Mouse (Mus musculus) olfactory bulb, adult 2 months (tissue): Measurements from ENCODE around the gene Zfp106. TPM values are rescaled to one million over a fixed set of nuclear protein-coding genes. Genes with fewer than 3 reads are reported as not detected.

ENCODE experiments used
- H3K27ac ChIP-seq: fragments of 200-500 bp; 2 replicates; pipeline ENCODE4 v1.5.1; 2012; ENCODE audit warnings: low read depth, low read length; ENCODE audit not compliant: insufficient read depth
- H3K4me1 ChIP-seq: fragments of 200-500 bp; 2 replicates; pipeline ENCODE4 v1.6.1; 2012; ENCODE audit warnings: low read length; ENCODE audit not compliant: control insufficient read depth, insufficient read depth
- H3K4me3 ChIP-seq: fragments of 200-500 bp; 2 replicates; pipeline ENCODE4 v1.5.1; 2012; ENCODE audit warnings: mild to moderate bottlenecking, low read depth, low read length, moderate library complexity; ENCODE audit not compliant: insufficient read depth
- CTCF ChIP-seq: fragments of 200-500 bp; IDR thresholded peaks from 2 replicates; pipeline ENCODE4 v1.5.1; 2012; ENCODE audit warnings: low read depth, mild to moderate bottlenecking, low read length, moderate library complexity; ENCODE audit not compliant: insufficient read depth
- POLR2A ChIP-seq: fragments of 200-500 bp; IDR thresholded peaks from 2 replicates; pipeline ENCODE4 v1.6.1; 2012; ENCODE audit warnings: mild to moderate bottlenecking, low read depth, low read length, moderate library complexity; ENCODE audit not compliant: insufficient read depth
- WGBS: fragments of 180-500 bp; shearing (Covaris S2); methylation state at CpG from one replicate; pipeline ENCODE4 v1.1.7; 2018; 5-methylcytosine and 5-hydroxymethylcytosine counted together
- polyA plus RNA-seq: library from polyadenylated mRNA; stranded (reverse); fragments of >200 nt; gene quantifications from 2 replicates; pipeline ENCODE4 v1.2.4, GENCODE M21; 2012; ENCODE audit warnings: low replicate concordance; ENCODE audit not compliant: missing spikeins, insufficient read depth, insufficient read length

Zfp106 gene
- polyA plus RNA-seq, 1 experiment = 420 TPM

- Histone ChIP-seq H3K4me1 (no peaks in the 10 kb centered on the region; the same call in 1 of the 2 replicates), H3K27ac (no peak overlapping the region), H3K4me3 (no peak overlapping the region)
- no peak for TF ChIP-seq POLR2A
- TF ChIP-seq CTCF = no peak
- WGBS = 19% methylated on average over 9 of the region's 9 CpGs
These were observed 796 bp downstream of the Zfp106 start for GRCm38 (mm10) chr2:120562859-120563234.

GRCm38 (mm10) chr2:120561524-120561923 lies 2.1 kb downstream of the Zfp106 start:
- Histone ChIP-seq H3K4me3 (no peak overlapping the region), H3K4me1 (no peaks in the 10 kb centered on the region; the same call in 1 of the 2 replicates), H3K27ac (no peak overlapping the region)
- 88% methylated on average over 1 of the region's 1 CpGs for WGBS
- TF ChIP-seq CTCF (no peak), POLR2A (no peak)

GRCm38 (mm10) chr2:120558813-120559212 lies 4.8 kb downstream of the Zfp106 start:
- TF ChIP-seq CTCF (no peak), POLR2A (no peak)
- 90% methylated on average over 3 of the region's 3 CpGs for WGBS
- H3K4me1 ChIP-seq = no peaks in the 10 kb centered on the region; the same call in 1 of the 2 replicates
- no peak overlapping the region for H3K27ac ChIP-seq
- H3K4me3 ChIP-seq = no peak overlapping the region

GRCm38 (mm10) chr2:120556868-120557267 lies 6.8 kb downstream of the Zfp106 start:
- TF ChIP-seq POLR2A (no peak), CTCF (no peak)
- WGBS = 67% methylated on average over 3 of the region's 3 CpGs
- no peaks in the 10 kb centered on the region for H3K4me1 ChIP-seq
- no peak overlapping the region for H3K27ac ChIP-seq
- no peak overlapping the region for H3K4me3 ChIP-seq

GRCm38 (mm10) chr2:120544732-120545131 lies 18.9 kb downstream of the Zfp106 start:
- TF ChIP-seq POLR2A (no peak), CTCF (no peak)
- no peak overlapping the region for H3K4me3 ChIP-seq
- WGBS = 95% methylated on average over 2 of the region's 2 CpGs
- H3K4me1 ChIP-seq = peaks cover under 1% of the 10 kb centered on the region
- H3K27ac ChIP-seq = no peak overlapping the region

- 5% methylated on average over 1 of the region's 1 CpGs for WGBS
- H3K27ac ChIP-seq = no peak overlapping the region
- no peak overlapping the region for H3K4me3 ChIP-seq
- H3K4me1 ChIP-seq = peaks cover 2% of the 10 kb centered on the region
- TF ChIP-seq POLR2A = no peak
- TF ChIP-seq CTCF = no peak
These were observed 23.9 kb downstream of the Zfp106 start for GRCm38 (mm10) chr2:120539778-120540208.

GRCm38 (mm10) chr2:120539333-120539732 lies 24.3 kb downstream of the Zfp106 start:
- H3K27ac ChIP-seq = no peak overlapping the region
- no peak overlapping the region for H3K4me3 ChIP-seq
- H3K4me1 ChIP-seq = peaks cover 2% of the 10 kb centered on the region
- TF ChIP-seq POLR2A (no peak), CTCF (no peak)
- 19% methylated on average over 3 of the region's 3 CpGs for WGBS

GRCm38 (mm10) chr2:120531223-120531622 lies 32.4 kb downstream of the Zfp106 start:
- 96% methylated on average over 4 of the region's 4 CpGs for WGBS

GRCm38 (mm10) chr2:120529531-120529930 lies 34.1 kb downstream of the Zfp106 start:
- H3K4me1 ChIP-seq = no peaks in the 10 kb centered on the region
- no peak for TF ChIP-seq CTCF
- H3K4me3 ChIP-seq = no peak overlapping the region
- H3K27ac ChIP-seq = no peak overlapping the region

More at GRCm38 (mm10) chr2:120531223-120531622, 32.4 kb downstream of the Zfp106 start:
- Histone ChIP-seq H3K4me1 (no peaks in the 10 kb centered on the region), H3K4me3 (no peak overlapping the region), H3K27ac (no peak overlapping the region)
- TF ChIP-seq CTCF = no peak
- no peak for TF ChIP-seq POLR2A

GRCm38 (mm10) chr2:120526771-120527170 lies 36.9 kb downstream of the Zfp106 start:
- WGBS = 89% methylated on average over 5 of the region's 5 CpGs

More at GRCm38 (mm10) chr2:120526771-120527170, 36.9 kb downstream of the Zfp106 start:
- H3K27ac ChIP-seq = no peak overlapping the region
- no peak for TF ChIP-seq POLR2A
- no peak overlapping the region for H3K4me3 ChIP-seq
- no peaks in the 10 kb centered on the region for H3K4me1 ChIP-seq
